Mouse (Mus musculus) spleen, adult 2 months (tissue): ENCODE measurements around the gene Hist2h2ac. TPM values are rescaled to one million over a fixed set of nuclear protein-coding genes. Genes with fewer than 3 reads are reported as not detected.
"Not testable (repeated sequence)": the region's sequence is repeated elsewhere in the genome, so short reads cannot be mapped to it uniquely, and the experiment has no call there.

ENCODE experiments used
- DNase-seq, 2 experiments: peaks; one replicate each; pipeline versions ENCODE4 v3.0.0 to v3.0.0-alpha.2; 2012 to 2021; ENCODE audit warnings: low spot score in 2 of 2, low read depth in 1 of 2
- H3K27ac ChIP-seq: fragments of 200-500 bp; 2 replicates; pipeline ENCODE4 v1.5.1; 2012; ENCODE audit warnings: low read length, inconsistent platforms; ENCODE audit not compliant: insufficient read depth
- H3K27me3 ChIP-seq: fragments of 200-500 bp; 2 replicates; pipeline ENCODE4 v1.6.1; 2012; ENCODE audit warnings: mild to moderate bottlenecking, moderate library complexity, low read length, inconsistent platforms; ENCODE audit not compliant: control insufficient read depth, insufficient read depth
- H3K36me3 ChIP-seq: fragments of 200-500 bp; 2 replicates; pipeline ENCODE4 v1.6.1; 2012; ENCODE audit warnings: mild to moderate bottlenecking, low read length, inconsistent platforms; ENCODE audit not compliant: control insufficient read depth, insufficient read depth
- H3K4me1 ChIP-seq: fragments of 200-500 bp; 2 replicates; pipeline ENCODE4 v1.6.1; 2011; ENCODE audit warnings: inconsistent platforms; ENCODE audit not compliant: control insufficient read depth, insufficient read depth, insufficient read length
- H3K4me3 ChIP-seq: fragments of 200-500 bp; 2 replicates; pipeline ENCODE4 v1.5.1; 2011; ENCODE audit warnings: mild to moderate bottlenecking, inconsistent platforms; ENCODE audit not compliant: insufficient read depth, insufficient read length; ENCODE audit errors: extremely low read depth
- CTCF ChIP-seq: fragments of 200-500 bp; IDR thresholded peaks from 2 replicates; pipeline ENCODE4 v1.5.1; 2011; ENCODE audit warnings: mild to moderate bottlenecking, inconsistent platforms; ENCODE audit not compliant: insufficient read depth, insufficient read length, insufficient replicate concordance; ENCODE audit errors: extremely low read depth
- POLR2A ChIP-seq: fragments of 200-500 bp; IDR thresholded peaks from 2 replicates; pipeline ENCODE4 v1.6.1; 2011; ENCODE audit warnings: low read depth, low read length, inconsistent platforms
- WGBS: fragments of 180-500 bp; shearing (Covaris S2); methylation state at CpG from one replicate; pipeline ENCODE4 v1.1.7; 2018; 5-methylcytosine and 5-hydroxymethylcytosine counted together
- polyA plus RNA-seq: library from polyadenylated mRNA; depleted of rRNA; stranded (reverse); fragments of >200 nt; gene quantifications from 2 replicates; pipeline ENCODE4 v1.2.3, GENCODE M21; 2012

The Hist2h2ac gene
- polyA plus RNA-seq, 1 experiment = 31.1 TPM

DNA sequence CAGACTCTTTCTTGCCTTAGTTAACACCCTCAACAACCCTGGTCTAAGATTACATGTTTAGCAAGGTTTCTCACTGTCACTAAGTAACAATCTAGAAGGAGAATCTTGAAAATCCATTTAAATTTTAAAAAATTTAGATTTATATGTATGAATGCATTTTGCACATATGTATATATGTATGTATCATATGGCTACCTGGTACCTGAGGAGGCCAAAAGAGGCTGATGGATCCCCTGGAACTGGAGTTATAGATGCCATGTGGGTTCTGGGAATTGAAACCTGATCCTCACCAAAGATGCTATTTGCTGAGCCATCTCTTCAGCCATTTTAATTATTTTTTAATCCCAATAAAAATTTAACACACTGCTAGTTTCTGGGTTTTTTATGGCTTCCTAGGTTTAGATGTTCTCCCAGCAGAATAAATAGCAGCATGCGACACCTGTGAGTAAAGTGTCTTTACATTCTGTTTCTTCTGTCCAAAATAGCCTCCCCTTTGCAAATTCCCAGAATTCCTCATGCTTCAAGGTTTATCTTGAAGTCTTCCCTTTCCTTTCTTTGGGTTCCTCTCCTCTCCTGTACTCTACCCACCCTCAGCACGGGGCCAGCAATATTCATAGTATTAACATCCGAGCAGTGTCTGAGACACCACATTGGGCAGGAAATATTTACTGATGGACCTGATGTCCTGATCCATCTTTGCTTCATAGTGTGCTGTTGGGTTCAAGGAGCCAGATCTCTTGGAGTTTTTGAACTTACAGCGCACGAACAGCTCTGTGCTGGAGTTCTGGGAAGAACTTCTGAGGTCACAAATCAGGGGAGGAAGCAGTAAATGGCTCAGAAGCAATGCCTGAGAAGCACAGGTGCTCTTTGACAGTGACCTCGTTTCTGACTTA, 27.7 kb upstream of the Hist2h2ac start:
- Histone ChIP-seq H3K4me1 (peaks cover 7% of the 10 kb centered on the region; the same call in 1 of the 2 replicates), H3K4me3 (no peak overlapping the region; the same call in 1 of the 2 replicates), H3K36me3 (no peaks in the 10 kb centered on the region), H3K27me3 (no peaks in the 10 kb centered on the region), H3K27ac (no peak overlapping the region)
- TF ChIP-seq CTCF (no peak), POLR2A (no peak)
- WGBS = 68% methylated on average over 6 of the region's 6 CpGs
- DNase-seq = no peak

DNA sequence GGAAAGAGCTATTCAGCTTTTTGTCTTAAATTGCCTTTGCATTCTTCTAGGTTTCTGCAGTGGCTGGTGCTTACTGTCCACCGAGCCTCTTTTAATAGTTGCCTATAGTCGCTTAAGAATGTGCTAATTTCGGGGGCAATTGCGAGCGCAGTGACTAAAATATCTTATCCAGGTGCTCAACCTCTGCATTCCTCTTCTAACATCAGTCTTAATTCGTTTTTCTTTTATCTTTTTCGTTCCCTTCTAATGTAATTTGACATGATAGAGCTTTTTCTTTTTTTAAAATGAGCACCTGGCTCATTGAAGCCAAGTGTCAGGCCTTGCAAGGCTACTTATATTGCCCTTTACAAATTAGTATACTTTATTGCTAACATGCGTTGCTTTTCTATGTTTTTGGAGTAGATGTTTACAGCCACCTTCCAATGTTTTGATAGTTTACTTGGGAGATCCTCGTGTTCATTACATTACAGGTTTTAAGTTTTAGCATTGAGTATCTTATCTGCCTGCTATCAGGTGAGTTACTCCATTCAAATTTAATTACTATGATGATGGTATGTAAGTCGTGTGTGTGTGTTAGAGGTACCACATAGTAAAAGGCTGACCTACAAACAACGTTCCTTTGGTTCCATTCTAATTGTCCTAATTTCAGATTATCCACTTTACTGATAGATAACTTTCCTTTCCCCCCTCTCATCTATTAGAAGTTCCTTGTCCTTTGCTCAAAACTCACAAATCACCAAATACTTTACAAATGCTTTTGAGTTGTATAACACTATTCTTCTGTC, 26.9 kb upstream of the Hist2h2ac start:
- H3K27ac ChIP-seq = no peak overlapping the region
- TF ChIP-seq POLR2A = no peak
- TF ChIP-seq CTCF = no peak
- peaks cover 7% of the 10 kb centered on the region; the same call in 1 of the 2 replicates for H3K4me1 ChIP-seq
- H3K36me3 ChIP-seq = no peaks in the 10 kb centered on the region
- 19% methylated on average over 11 of the region's 11 CpGs for WGBS
- H3K27me3 ChIP-seq = no peaks in the 10 kb centered on the region
- H3K4me3 ChIP-seq = no peak overlapping the region; the same call in 1 of the 2 replicates
- DNase-seq = no peak

DNA sequence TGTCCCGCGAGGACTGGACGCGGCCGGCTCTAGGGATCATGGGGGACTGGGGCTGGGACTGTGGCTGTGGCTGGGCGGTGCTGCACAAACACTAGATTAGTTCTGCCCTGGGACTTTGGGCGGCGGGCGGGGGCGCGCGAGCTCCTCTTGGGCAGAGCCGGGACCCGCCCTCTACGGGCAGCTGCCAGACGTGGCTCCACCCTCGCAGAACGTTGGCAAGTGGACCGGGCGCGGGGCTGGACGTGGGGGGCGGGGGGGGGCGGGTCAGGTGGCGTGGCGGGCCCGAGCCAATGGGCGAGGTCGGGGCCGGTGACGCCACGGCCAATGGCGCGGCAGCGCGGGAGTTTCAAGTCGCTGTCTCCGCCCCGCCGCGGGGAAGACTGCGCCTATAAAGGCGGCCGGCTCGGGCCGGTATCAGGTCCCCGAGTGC, 25.8 kb upstream of the Hist2h2ac start, which contains the start of gene Hist2h3c1:
TSS of gene Hist2h3c1 (plus strand) at position 259 of the 430 bp plus-strand sequence.
- WGBS = 0% methylated on average over 10 of the region's 47 CpGs
- H3K27me3 ChIP-seq, H3K36me3 ChIP-seq, DNase-seq, H3K4me1 ChIP-seq: not testable (repeated sequence)
- peak within 1 kb of the TSS; percentile 60; the same call in 1 of the 2 replicates for H3K4me3 ChIP-seq
- peak within 1 kb of the TSS; percentile 89 for H3K27ac ChIP-seq

DNA sequence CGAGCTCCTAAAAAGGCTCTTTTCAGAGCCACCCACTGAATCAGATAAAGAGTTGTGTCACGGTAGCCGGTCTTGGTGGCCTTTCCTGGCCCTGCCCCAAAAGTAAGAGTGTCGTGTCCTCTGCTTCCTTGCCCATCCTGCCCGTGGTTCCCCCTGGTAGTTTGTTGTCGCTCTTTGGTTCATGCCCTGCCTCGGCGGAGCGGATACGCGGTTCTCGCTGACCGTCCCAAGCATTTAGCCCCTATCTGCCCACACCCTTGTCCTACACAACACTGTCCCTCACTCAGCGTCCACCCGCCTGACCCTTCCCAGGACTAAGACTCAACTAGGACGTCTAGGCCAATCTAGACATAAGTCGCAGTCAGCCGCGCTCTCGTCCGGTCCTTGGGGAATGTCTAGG, 25.3 kb upstream of the Hist2h2ac start:
- peak overlapping the region; percentile 60; the same call in 1 of the 2 replicates for H3K4me3 ChIP-seq
- H3K36me3 ChIP-seq, H3K27me3 ChIP-seq, DNase-seq, H3K4me1 ChIP-seq: not testable (repeated sequence)
- under 1% methylated on average over 11 of the region's 21 CpGs for WGBS
- H3K27ac ChIP-seq = peak overlapping the region; percentile 89

DNA sequence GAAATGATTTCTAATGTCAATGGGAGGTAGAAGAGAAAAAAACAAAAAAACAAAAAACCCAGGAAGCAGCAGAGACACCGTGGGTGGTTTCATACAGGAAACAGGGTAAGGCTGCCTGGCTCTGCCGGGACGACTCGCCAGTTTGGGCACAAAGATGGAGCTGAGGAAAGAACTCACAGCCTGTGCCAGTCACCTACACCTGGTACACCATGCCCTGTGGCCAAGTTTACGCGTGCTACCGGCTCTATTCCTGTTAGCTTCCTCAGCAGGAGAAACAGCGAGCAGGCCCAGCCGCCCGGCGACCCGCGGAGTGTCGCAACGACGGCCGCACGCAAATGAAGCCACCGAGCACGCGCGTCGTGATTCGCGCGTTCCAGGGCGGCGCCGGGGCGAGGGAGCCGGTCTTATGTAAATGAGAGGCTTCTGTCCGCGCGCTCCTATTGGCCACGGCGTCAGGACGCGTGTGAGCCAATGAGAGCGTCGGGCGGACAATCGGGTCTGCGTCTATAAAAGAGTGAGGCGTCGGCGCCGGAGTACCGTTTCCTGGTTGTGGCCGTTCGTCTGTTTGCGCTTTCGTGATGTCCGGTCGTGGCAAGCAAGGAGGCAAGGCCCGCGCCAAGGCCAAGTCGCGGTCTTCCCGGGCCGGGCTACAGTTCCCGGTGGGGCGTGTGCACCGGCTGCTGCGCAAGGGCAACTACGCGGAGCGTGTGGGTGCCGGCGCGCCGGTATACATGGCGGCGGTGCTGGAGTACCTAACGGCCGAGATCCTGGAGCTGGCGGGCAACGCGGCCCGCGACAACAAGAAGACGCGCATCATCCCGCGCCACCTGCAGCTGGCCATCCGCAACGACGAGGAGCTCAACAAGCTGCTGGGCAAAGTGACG, 24.6 kb upstream of the Hist2h2ac start, which contains the start of gene Hist2h2aa1:
TSS of gene Hist2h2aa1 (plus strand) at position 495 of the 884 bp plus-strand sequence.
- DNase-seq = peak; percentile 65 to 79
- H3K27me3 ChIP-seq, H3K36me3 ChIP-seq, H3K4me1 ChIP-seq: not testable (repeated sequence)
- TF ChIP-seq POLR2A = peak; percentile 77
- WGBS = under 1% methylated on average over 37 of the region's 88 CpGs
- H3K27ac ChIP-seq = peak within 1 kb of the TSS; percentile 98
- peak within 1 kb of the TSS; percentile 72 for H3K4me3 ChIP-seq

DNA sequence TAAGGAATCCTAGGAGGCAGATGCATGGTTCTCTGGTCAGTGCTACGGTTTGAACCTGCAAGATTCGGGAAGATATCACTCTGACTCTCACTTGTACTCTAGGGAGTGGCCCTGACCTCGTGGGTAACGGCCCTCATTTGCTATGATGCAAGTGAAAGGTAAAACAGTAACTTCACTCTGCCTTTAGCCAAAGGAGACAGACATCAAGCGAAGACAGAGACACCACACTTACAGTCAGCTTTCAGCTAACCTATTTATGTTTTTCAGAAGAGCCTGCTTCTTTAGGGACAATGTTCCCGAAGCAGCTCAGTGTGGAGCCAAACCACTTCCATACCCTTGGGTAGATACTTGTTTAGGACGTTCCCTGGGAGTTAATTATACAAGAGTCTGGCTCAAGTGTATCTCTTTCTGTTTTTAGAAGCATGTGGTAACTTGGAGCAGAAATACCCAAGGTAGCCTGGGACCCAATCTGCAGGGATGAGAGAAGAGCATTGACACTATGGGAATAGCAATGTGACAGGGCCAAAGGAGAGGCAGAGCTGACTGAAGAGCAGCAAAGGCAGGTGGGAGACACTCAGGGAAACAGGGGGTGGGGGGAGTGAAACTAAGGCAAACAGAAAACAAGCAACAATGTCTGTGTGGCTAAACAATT, 23.4 kb upstream of the Hist2h2ac start:
- no peak overlapping the region; the same call in 1 of the 2 replicates for H3K4me3 ChIP-seq
- H3K4me1 ChIP-seq = peaks cover 9% of the 10 kb centered on the region; the same call in 1 of the 2 replicates
- DNase-seq = no peak
- H3K36me3 ChIP-seq = no peaks in the 10 kb centered on the region
- no peaks in the 10 kb centered on the region for H3K27me3 ChIP-seq
- peak overlapping the region; percentile 98 for H3K27ac ChIP-seq
- TF ChIP-seq CTCF = no peak
- 64% methylated on average over 7 of the region's 7 CpGs for WGBS
